In the genomic region with DNA sequence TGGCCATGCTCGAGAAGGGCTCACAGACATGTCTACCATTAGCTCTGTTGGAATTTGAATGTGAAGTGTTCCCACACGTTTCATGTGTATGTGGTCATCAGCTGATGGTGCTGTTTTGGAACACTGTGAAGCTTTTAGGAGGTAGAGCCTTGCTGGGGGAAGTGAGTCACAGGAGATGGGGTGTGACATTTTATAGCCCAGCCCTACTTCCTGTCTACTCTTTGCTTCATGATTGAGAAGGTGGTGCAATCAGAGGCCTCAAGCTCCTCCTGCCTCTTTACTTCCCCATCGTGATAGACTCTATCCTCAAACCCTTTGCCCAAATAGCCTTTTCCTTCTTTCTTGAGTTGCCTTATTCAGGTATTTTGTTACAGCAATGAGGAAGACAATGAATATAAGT, we compare ENCODE assay signal across 20 mouse cellular contexts.
"Had no signal": no experiment of that assay in that cellular context is flagged by ENCODE, and none has a peak within 500 bp of the region (broad histone marks: within the 10 kb centered on the region; RNA-seq: fewer than 3 reads in every experiment).

No protein-coding gene starts in this region.

- DNase-seq: kidney, adult 18-20 months; kidney, adult 9 months; kidney, postnatal 14 days; layer of hippocampus, adult 9-11 months; layer of hippocampus, postnatal 36 days; lung, embryonic 14.5 days; midbrain, embryonic 14.5 days; retina, postnatal 1 day; right cerebral cortex, postnatal 25 days; spleen, adult 18-20 months; thymus, adult 2 months; thymus, postnatal 14 days; thymus, postnatal 4 days had no signal

- H3K27ac ChIP-seq: layer of hippocampus, adult 2 months; left cerebral cortex, adult 2 months; liver, embryonic 15.5 days; macrophage had no signal

- ATAC-seq: intestine, embryonic 16.5 days; lung, postnatal 0 days had no signal

- H3K9me3 ChIP-seq: liver, embryonic 15.5 days had no signal

- H3K4me1 ChIP-seq: liver, embryonic 15.5 days had no signal

- H3K36me3 ChIP-seq: liver, embryonic 15.5 days had no signal

- H3K27me3 ChIP-seq: liver, embryonic 15.5 days had no signal

- H3K9ac ChIP-seq: liver, embryonic 15.5 days; lung, embryonic 14.5 days had no signal

- H3K4me3 ChIP-seq: layer of hippocampus, adult 2 months; left cerebral cortex, adult 2 months; liver, embryonic 15.5 days had no signal

- H3K4me2 ChIP-seq: liver, embryonic 15.5 days; lung, embryonic 14.5 days; midbrain, embryonic 11.5 days had no signal
